Mouse (Mus musculus): Measurements from ENCODE around the gene Itga8. TPM values are rescaled to one million over a fixed set of nuclear protein-coding genes. Genes with fewer than 3 reads are reported as not detected.

The Itga8 gene
- total RNA-seq, 1 experiment, result 2.5 TPM

GRCm38 (mm10) chr2:12325868-12326267 is 24.1 kb upstream of the Itga8 start:
- Histone ChIP-seq H3K36me3 (ENCODE audit: control insufficient read depth, insufficient read depth, low read length, poor library complexity, severe bottlenecking) (no peaks in the 10 kb centered on the region), H3K9me3 (ENCODE audit: control insufficient read depth, insufficient read depth, low read depth, low read length) (no peaks in the 10 kb centered on the region), H3K4me3 (ENCODE audit: insufficient read depth in 1 of 2, low read depth in 1 of 2, low read length in 2 of 2, poor library complexity in 1 of 2, severe bottlenecking in 1 of 2) (no peak overlapping the region), H3K27ac (ENCODE audit: insufficient read depth, low read depth, low read length, poor library complexity, severe bottlenecking) (no peak overlapping the region), H3K9ac (ENCODE audit: insufficient read depth, low read depth, low read length, poor library complexity, severe bottlenecking) (no peak overlapping the region), H3K4me1 (ENCODE audit: control insufficient read depth in 2 of 2, insufficient read depth in 2 of 2, low read length in 2 of 2, poor library complexity in 1 of 2) (peaks cover 2 to 6% of the 10 kb centered on the region in 2 experiments; a peak in 2 of 4 replicates)
- in situ Hi-C loops (cut with MboI; ENCODE audit: low sequenced_read_pairs in 2 of 2, unreplicated experiment in 2 of 2), result no loop called here
- DNase-seq (ENCODE audit: low read depth, low spot score), result no peak
- TF ChIP-seq CHD2 (IDR thresholded peaks at IDR 0.05; ENCODE audit: low read depth, low read length) (no peak), ZC3H11A (IDR thresholded peaks at IDR 0.05; ENCODE audit: borderline replicate concordance, low read depth, low read length) (no peak), MAFK (IDR thresholded peaks at IDR 0.05; ENCODE audit: insufficient read depth, low read depth, low read length) (no peak), HCFC1 (IDR thresholded peaks at IDR 0.05; ENCODE audit: borderline replicate concordance, insufficient read depth, low read length) (no peak)

GRCm38 (mm10) chr2:12325417-12325816 is 23.7 kb upstream of the Itga8 start:
- Histone ChIP-seq H3K36me3 (ENCODE audit: control insufficient read depth, insufficient read depth, low read length, poor library complexity, severe bottlenecking) (no peaks in the 10 kb centered on the region), H3K4me1 (ENCODE audit: control insufficient read depth in 2 of 2, insufficient read depth in 2 of 2, low read length in 2 of 2, poor library complexity in 1 of 2) (peaks cover 2 to 6% of the 10 kb centered on the region in 2 experiments; a peak in 2 of 4 replicates), H3K27ac (ENCODE audit: insufficient read depth, low read depth, low read length, poor library complexity, severe bottlenecking) (no peak overlapping the region), H3K4me3 (ENCODE audit: insufficient read depth in 1 of 2, low read depth in 1 of 2, low read length in 2 of 2, poor library complexity in 1 of 2, severe bottlenecking in 1 of 2) (no peak overlapping the region), H3K9me3 (ENCODE audit: control insufficient read depth, insufficient read depth, low read depth, low read length) (no peaks in the 10 kb centered on the region), H3K9ac (ENCODE audit: insufficient read depth, low read depth, low read length, poor library complexity, severe bottlenecking) (no peak overlapping the region)
- TF ChIP-seq HCFC1 (IDR thresholded peaks at IDR 0.05; ENCODE audit: borderline replicate concordance, insufficient read depth, low read length) (no peak), CHD2 (IDR thresholded peaks at IDR 0.05; ENCODE audit: low read depth, low read length) (no peak), ZNF384 (IDR thresholded peaks at IDR 0.05; ENCODE audit: low read depth, low read length) (no peak)
- DNase-seq (ENCODE audit: low read depth, low spot score), result no peak
- in situ Hi-C loops (cut with MboI; ENCODE audit: low sequenced_read_pairs in 2 of 2, unreplicated experiment in 2 of 2), result no loop called here

GRCm38 (mm10) chr2:12320914-12321313 is 19.2 kb upstream of the Itga8 start:
- H3K4me3 ChIP-seq (ENCODE audit: insufficient read depth in 1 of 2, low read depth in 1 of 2, low read length in 2 of 2, poor library complexity in 1 of 2, severe bottlenecking in 1 of 2), result no peak overlapping the region
- no peak overlapping the region for H3K27ac ChIP-seq (ENCODE audit: insufficient read depth, low read depth, low read length, poor library complexity, severe bottlenecking)
- H3K36me3 ChIP-seq (ENCODE audit: control insufficient read depth, insufficient read depth, low read length, poor library complexity, severe bottlenecking), result no peaks in the 10 kb centered on the region
- DNase-seq (ENCODE audit: low read depth, low spot score), result no peak
- H3K9me3 ChIP-seq (ENCODE audit: control insufficient read depth, insufficient read depth, low read depth, low read length), result no peaks in the 10 kb centered on the region
- in situ Hi-C loops (cut with MboI; ENCODE audit: low sequenced_read_pairs in 2 of 2, unreplicated experiment in 2 of 2), result loop anchor here (25.0 kb wide), 1 partner anchor 309 kb away; no protein-coding TSS in a partner anchor
- no peak overlapping the region for H3K9ac ChIP-seq (ENCODE audit: insufficient read depth, low read depth, low read length, poor library complexity, severe bottlenecking)
- H3K4me1 ChIP-seq (ENCODE audit: control insufficient read depth in 2 of 2, insufficient read depth in 2 of 2, low read length in 2 of 2, poor library complexity in 1 of 2), result no peaks in the 10 kb centered on the region
- TF ChIP-seq ZNF384 (IDR thresholded peaks at IDR 0.05; ENCODE audit: low read depth, low read length) (no peak), ZC3H11A (IDR thresholded peaks at IDR 0.05; ENCODE audit: borderline replicate concordance, low read depth, low read length) (no peak), MAFK (IDR thresholded peaks at IDR 0.05; ENCODE audit: insufficient read depth, low read depth, low read length) (no peak), CHD2 (IDR thresholded peaks at IDR 0.05; ENCODE audit: low read depth, low read length) (no peak), HCFC1 (IDR thresholded peaks at IDR 0.05; ENCODE audit: borderline replicate concordance, insufficient read depth, low read length) (no peak)

GRCm38 (mm10) chr2:12318715-12319114 is 17.0 kb upstream of the Itga8 start:
- no peak for DNase-seq (ENCODE audit: low read depth, low spot score)

DNA sequence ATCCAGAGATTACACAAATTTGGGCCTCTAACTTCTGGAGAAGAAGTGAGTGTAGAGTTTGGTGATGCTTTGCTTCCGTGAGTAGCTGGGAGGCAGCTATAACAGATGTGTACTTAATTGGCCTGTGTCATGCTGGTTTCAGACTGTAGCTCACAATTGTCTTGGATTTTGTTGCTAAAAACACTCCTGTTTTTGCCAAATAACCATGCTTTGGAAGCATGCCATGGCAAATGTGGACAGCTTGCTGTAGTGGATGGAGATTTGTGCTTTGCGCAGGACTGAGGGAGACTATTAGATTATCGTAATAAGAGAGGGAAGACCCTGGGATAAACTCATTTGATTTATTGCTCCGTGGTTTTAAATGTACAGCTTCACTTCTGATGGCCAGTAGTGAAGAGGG is 16.3 kb upstream of the Itga8 start:
- Histone ChIP-seq H3K9ac (ENCODE audit: insufficient read depth, low read depth, low read length, poor library complexity, severe bottlenecking) (no peak overlapping the region), H3K4me1 (ENCODE audit: control insufficient read depth in 2 of 2, insufficient read depth in 2 of 2, low read length in 2 of 2, poor library complexity in 1 of 2) (no peaks in the 10 kb centered on the region), H3K9me3 (ENCODE audit: control insufficient read depth, insufficient read depth, low read depth, low read length) (no peaks in the 10 kb centered on the region), H3K36me3 (ENCODE audit: control insufficient read depth, insufficient read depth, low read length, poor library complexity, severe bottlenecking) (no peaks in the 10 kb centered on the region), H3K4me3 (ENCODE audit: insufficient read depth in 1 of 2, low read depth in 1 of 2, low read length in 2 of 2, poor library complexity in 1 of 2, severe bottlenecking in 1 of 2) (no peak overlapping the region), H3K27ac (ENCODE audit: insufficient read depth, low read depth, low read length, poor library complexity, severe bottlenecking) (no peak overlapping the region)
- DNase-seq (ENCODE audit: low read depth, low spot score), result no peak
- in situ Hi-C loops (cut with MboI; ENCODE audit: low sequenced_read_pairs in 2 of 2, unreplicated experiment in 2 of 2), result loop anchor here (25.0 kb wide), 1 partner anchor 306 kb away; no protein-coding TSS in a partner anchor
- no peak for TF ChIP-seq CHD2 (IDR thresholded peaks at IDR 0.05; ENCODE audit: low read depth, low read length)
- TF ChIP-seq ZC3H11A (IDR thresholded peaks at IDR 0.05; ENCODE audit: borderline replicate concordance, low read depth, low read length), result no peak
- no peak for TF ChIP-seq ZNF384 (IDR thresholded peaks at IDR 0.05; ENCODE audit: low read depth, low read length)
- TF ChIP-seq HCFC1 (IDR thresholded peaks at IDR 0.05; ENCODE audit: borderline replicate concordance, insufficient read depth, low read length), result no peak
- TF ChIP-seq MAFK (IDR thresholded peaks at IDR 0.05; ENCODE audit: insufficient read depth, low read depth, low read length), result no peak

More at GRCm38 (mm10) chr2:12318715-12319114, 17.0 kb upstream of the Itga8 start:
- no peaks in the 10 kb centered on the region for H3K36me3 ChIP-seq (ENCODE audit: control insufficient read depth, insufficient read depth, low read length, poor library complexity, severe bottlenecking)
- no peak for TF ChIP-seq ZNF384 (IDR thresholded peaks at IDR 0.05; ENCODE audit: low read depth, low read length)
- no peak for TF ChIP-seq CHD2 (IDR thresholded peaks at IDR 0.05; ENCODE audit: low read depth, low read length)
- TF ChIP-seq HCFC1 (IDR thresholded peaks at IDR 0.05; ENCODE audit: borderline replicate concordance, insufficient read depth, low read length), result no peak
- no peak for TF ChIP-seq MAFK (IDR thresholded peaks at IDR 0.05; ENCODE audit: insufficient read depth, low read depth, low read length)
- no peak for TF ChIP-seq ZC3H11A (IDR thresholded peaks at IDR 0.05; ENCODE audit: borderline replicate concordance, low read depth, low read length)
- H3K27ac ChIP-seq (ENCODE audit: insufficient read depth, low read depth, low read length, poor library complexity, severe bottlenecking), result no peak overlapping the region
- no peaks in the 10 kb centered on the region for H3K4me1 ChIP-seq (ENCODE audit: control insufficient read depth in 2 of 2, insufficient read depth in 2 of 2, low read length in 2 of 2, poor library complexity in 1 of 2)
- no peak overlapping the region for H3K4me3 ChIP-seq (ENCODE audit: insufficient read depth in 1 of 2, low read depth in 1 of 2, low read length in 2 of 2, poor library complexity in 1 of 2, severe bottlenecking in 1 of 2)
- in situ Hi-C loops (cut with MboI; ENCODE audit: low sequenced_read_pairs in 2 of 2, unreplicated experiment in 2 of 2), result loop anchor here (25.0 kb wide), 1 partner anchor 306 kb away; no protein-coding TSS in a partner anchor
- H3K9ac ChIP-seq (ENCODE audit: insufficient read depth, low read depth, low read length, poor library complexity, severe bottlenecking), result no peak overlapping the region
- no peaks in the 10 kb centered on the region for H3K9me3 ChIP-seq (ENCODE audit: control insufficient read depth, insufficient read depth, low read depth, low read length)

Data from ES-E14 (cell line).